Mouse (Mus musculus) hindbrain, embryonic 11.5 days (tissue): Measurements from ENCODE around the gene Ptgs1. TPM values are rescaled to one million over a fixed set of nuclear protein-coding genes. Genes with fewer than 3 reads are reported as not detected.
A peak's percentile ranks its signal among the peaks of the same experiment; 100 is the strongest.

Experiments used
- ATAC-seq: fragments of 200-750 bp; cut with Nextera tagmentation; 2 replicates; pipeline ENCODE4 v1.8.0; 2017; ENCODE audit warnings: mild to moderate bottlenecking, moderate TSS enrichment, moderate library complexity; ENCODE audit not compliant: low FRiP score
- DNase-seq: peaks from one replicate; pipeline ENCODE4 v3.0.0-alpha.2; 2015; ENCODE audit warnings: low spot score
- H3K27ac ChIP-seq: fragments of 300-500 bp; sonication (generic); 2 replicates; pipeline ENCODE4 v1.5.1; 2014; ENCODE audit warnings: mild to moderate bottlenecking, low read depth, low read length
- H3K27me3 ChIP-seq: fragments of 300-500 bp; sonication (generic); 2 replicates; pipeline ENCODE4 v1.6.1; 2014; ENCODE audit warnings: mild to moderate bottlenecking, low read length, moderate library complexity, mixed read lengths; ENCODE audit not compliant: control insufficient read depth, insufficient read depth
- H3K36me3 ChIP-seq: fragments of 300-500 bp; sonication (generic); 2 replicates; pipeline ENCODE4 v1.6.1; 2014; ENCODE audit warnings: mild to moderate bottlenecking, low read length, moderate library complexity, mixed read lengths; ENCODE audit not compliant: control insufficient read depth, insufficient read depth
- H3K4me1 ChIP-seq: fragments of 300-500 bp; sonication (generic); replicated peaks from 2 replicates; pipeline ENCODE4 v1.6.1; 2014; ENCODE audit warnings: low read length, mixed read lengths; ENCODE audit not compliant: control insufficient read depth, insufficient read depth
- H3K4me2 ChIP-seq: fragments of 300-500 bp; sonication (generic); replicated peaks from 2 replicates; pipeline ENCODE4 v1.6.1; 2014; ENCODE audit warnings: mild to moderate bottlenecking, low read depth, low read length
- H3K4me3 ChIP-seq: fragments of 300-500 bp; sonication (generic); 2 replicates; pipeline ENCODE4 v1.5.1; 2014; ENCODE audit warnings: low read depth, low read length
- H3K9ac ChIP-seq: fragments of 300-500 bp; sonication (generic); 2 replicates; pipeline ENCODE4 v1.6.1; 2014; ENCODE audit warnings: low read depth, low read length
- H3K9me3 ChIP-seq: fragments of 300-500 bp; sonication (generic); 2 replicates; pipeline ENCODE4 v1.6.1; 2016; ENCODE audit warnings: low read length; ENCODE audit not compliant: control insufficient read depth
- WGBS: fragments of 180-500 bp; shearing (Covaris S2); extraction: QIAGEN DNeasy Blood & Tissue Kit; methylation state at CpG from one replicate; pipeline ENCODE4 v1.1.7; 2014; 5-methylcytosine and 5-hydroxymethylcytosine counted together
- polyA plus RNA-seq: library from polyadenylated mRNA; unstranded; fragments of >200 nt; fragmentation: Nextera tagmentation; extraction: Ambion mirVana; gene quantifications from 2 replicates; pipeline ENCODE4 v1.2.1, GENCODE M21; 2014

Ptgs1 gene
- polyA plus RNA-seq, 1 experiment from 2014 or later, result 4.2 TPM

DNA sequence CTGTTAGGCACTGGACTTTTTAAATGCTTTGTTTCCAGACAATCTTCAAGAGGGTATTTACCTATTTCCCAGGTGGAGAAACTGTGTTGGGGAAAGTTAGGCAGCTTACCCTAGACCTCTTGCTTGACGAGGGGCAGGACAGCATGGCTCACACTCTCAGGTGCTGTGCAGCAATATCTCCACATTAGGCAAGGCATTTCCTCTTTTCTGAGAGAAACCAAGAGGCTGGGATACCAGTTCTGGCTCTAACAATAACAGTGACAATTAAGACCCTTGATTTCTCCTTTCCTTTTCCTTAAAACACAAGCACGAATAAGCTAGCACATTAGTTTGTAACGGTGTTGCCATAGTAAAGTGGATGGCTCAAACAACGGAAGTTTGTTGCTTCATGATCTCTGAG lies 40.9 kb downstream of the Ptgs1 start:
- H3K27ac ChIP-seq, result no peak overlapping the region
- no peaks in the 10 kb centered on the region for H3K36me3 ChIP-seq
- H3K9ac ChIP-seq, result no peak overlapping the region
- WGBS, result 88% methylated on average over 4 of the region's 4 CpGs
- no peaks in the 10 kb centered on the region for H3K4me1 ChIP-seq
- no peak overlapping the region for H3K4me3 ChIP-seq
- H3K9me3 ChIP-seq, result no peaks in the 10 kb centered on the region
- no peak for DNase-seq
- no peak overlapping the region for H3K4me2 ChIP-seq
- H3K27me3 ChIP-seq, result no peaks in the 10 kb centered on the region
- no peak for ATAC-seq

DNA sequence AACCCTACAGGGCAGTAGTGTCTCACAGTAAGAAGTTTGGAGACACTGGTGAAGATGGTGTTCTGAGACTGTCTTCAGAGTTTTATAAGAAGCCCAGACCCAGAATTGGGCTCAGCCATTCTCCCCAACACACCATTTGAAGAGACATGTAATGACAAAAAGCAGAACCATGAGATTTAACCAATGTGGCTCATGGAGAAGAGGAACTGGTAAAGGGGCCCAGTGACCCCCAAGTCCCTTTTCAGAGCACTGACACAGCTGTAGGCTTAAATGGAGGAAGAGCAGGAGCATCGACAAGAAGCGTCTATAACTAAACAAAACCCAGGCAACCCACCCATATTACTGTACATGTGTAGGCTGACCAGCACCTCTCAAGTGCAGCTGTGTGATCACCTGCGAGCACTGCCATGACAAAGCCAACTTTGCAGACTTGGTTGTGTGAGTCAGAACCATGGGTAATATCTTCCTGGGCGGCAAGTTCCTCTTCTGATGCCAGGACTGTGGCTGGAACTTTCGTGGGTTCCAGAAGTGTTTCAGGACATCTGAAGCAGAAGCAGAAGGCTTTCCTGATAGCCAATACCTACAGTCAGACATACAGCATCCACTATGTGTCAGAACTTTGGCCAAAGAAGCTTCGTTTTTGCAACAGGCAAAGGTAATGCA lies 42.2 kb downstream of the Ptgs1 start:
- no peak overlapping the region for H3K4me3 ChIP-seq
- H3K36me3 ChIP-seq, result no peaks in the 10 kb centered on the region
- no peaks in the 10 kb centered on the region for H3K27me3 ChIP-seq
- 90% methylated on average over 6 of the region's 6 CpGs for WGBS
- no peak for ATAC-seq
- H3K9ac ChIP-seq, result no peak overlapping the region
- no peak overlapping the region for H3K27ac ChIP-seq
- no peaks in the 10 kb centered on the region for H3K9me3 ChIP-seq
- no peak for DNase-seq
- no peaks in the 10 kb centered on the region for H3K4me1 ChIP-seq
- no peak overlapping the region for H3K4me2 ChIP-seq

DNA sequence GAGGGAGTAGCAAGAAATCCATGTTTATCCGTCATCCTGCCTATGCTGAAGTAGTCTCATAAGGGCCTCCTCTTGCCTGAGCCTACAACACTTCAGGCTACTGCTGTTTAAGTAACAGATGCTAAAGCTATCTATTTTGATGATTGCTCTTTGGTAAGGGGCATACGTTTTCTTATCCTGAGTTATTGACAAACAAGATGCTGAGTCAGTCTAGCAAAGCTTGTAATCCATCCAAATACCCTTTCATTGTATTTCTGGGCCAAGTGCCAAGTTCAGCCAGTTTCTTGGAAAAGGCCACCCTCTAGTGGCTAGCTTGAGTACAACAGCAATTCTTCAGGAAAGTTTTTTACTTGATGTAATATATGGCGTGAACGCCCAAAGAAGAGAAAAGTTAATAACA lies 46.2 kb downstream of the Ptgs1 start:
- H3K27me3 ChIP-seq, result no peaks in the 10 kb centered on the region
- no peaks in the 10 kb centered on the region for H3K36me3 ChIP-seq
- no peak overlapping the region for H3K4me2 ChIP-seq
- H3K4me1 ChIP-seq, result no peaks in the 10 kb centered on the region
- 45% methylated on average over 4 of the region's 4 CpGs for WGBS
- no peak overlapping the region for H3K4me3 ChIP-seq
- no peak overlapping the region for H3K9ac ChIP-seq
- ATAC-seq (peak; percentile 45; the same call in 1 of the 2 replicates), DNase-seq (peak; percentile 81)
- no peak overlapping the region for H3K27ac ChIP-seq
- no peaks in the 10 kb centered on the region for H3K9me3 ChIP-seq

DNA sequence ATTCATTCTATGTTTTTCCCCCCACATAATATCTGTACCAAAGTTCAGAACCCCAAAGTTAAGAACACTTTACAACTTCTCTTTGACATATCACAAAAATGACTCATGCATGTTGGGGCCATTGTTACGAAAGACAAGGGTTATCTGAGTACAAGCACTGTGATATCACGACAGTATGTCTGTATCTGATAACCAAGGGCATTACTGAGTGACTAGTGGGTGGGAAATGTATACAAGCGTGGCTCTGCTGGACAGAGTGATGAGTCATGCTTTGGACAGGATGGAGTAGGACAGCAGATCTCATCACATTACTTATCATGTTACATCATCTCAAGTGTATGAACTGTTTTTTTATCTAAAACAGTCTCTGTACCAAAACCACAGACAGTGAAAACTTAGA lies 48.5 kb downstream of the Ptgs1 start:
- Histone ChIP-seq H3K4me2 (no peak overlapping the region), H3K4me1 (no peaks in the 10 kb centered on the region), H3K27ac (no peak overlapping the region), H3K27me3 (no peaks in the 10 kb centered on the region), H3K9ac (no peak overlapping the region), H3K36me3 (no peaks in the 10 kb centered on the region), H3K4me3 (no peak overlapping the region), H3K9me3 (no peaks in the 10 kb centered on the region)
- ATAC-seq (no peak), DNase-seq (no peak)
- 67% methylated on average over 3 of the region's 3 CpGs for WGBS

DNA sequence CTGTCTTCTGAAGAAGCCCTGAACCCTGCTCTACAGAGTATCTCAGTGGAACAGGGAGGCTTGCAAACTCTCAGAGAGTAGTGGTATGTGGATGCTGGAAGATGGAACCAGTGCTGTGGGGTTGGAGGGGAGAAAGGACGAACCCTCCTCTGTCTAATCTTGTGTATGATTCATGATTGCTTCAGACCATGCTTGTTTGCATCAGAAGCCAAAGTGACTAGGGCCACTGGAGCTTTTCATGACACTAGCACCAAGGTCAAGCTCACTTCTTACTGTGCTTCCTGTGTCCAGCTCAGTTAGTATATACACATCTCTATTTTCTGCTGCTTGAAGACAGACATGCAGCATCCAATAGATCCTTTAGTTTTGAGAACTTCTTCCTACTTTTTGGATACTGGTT lies 50.9 kb downstream of the Ptgs1 start:
- Histone ChIP-seq H3K4me1 (no peaks in the 10 kb centered on the region), H3K9me3 (no peaks in the 10 kb centered on the region), H3K27me3 (no peaks in the 10 kb centered on the region), H3K4me2 (no peak overlapping the region), H3K27ac (no peak overlapping the region), H3K4me3 (no peak overlapping the region), H3K36me3 (no peaks in the 10 kb centered on the region), H3K9ac (no peak overlapping the region)
- 78% methylated on average over 1 of the region's 1 CpGs for WGBS
- ATAC-seq, result no peak
- no peak for DNase-seq

DNA sequence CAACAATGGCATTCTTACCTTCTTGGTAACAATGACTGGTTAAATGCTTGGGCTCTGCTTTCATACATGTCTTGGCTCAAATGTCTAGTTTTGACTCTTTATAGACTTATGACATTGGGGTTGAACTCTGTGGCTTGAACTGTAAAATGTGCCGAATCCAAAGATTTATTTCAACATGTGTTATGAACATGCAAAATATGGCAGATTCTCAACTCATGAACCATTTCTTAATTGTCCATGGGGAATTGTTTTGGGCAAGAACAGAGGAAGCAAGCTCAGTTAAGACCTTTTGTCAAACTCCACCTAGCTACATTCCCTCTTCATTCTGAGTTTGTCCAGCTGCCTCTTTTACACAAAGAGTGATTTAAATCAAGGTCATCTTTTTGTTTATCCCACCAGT lies 52.1 kb downstream of the Ptgs1 start:
- Histone ChIP-seq H3K4me2 (no peak overlapping the region), H3K9ac (no peak overlapping the region), H3K4me3 (no peak overlapping the region), H3K27me3 (no peaks in the 10 kb centered on the region), H3K27ac (no peak overlapping the region), H3K4me1 (no peaks in the 10 kb centered on the region), H3K9me3 (no peaks in the 10 kb centered on the region), H3K36me3 (no peaks in the 10 kb centered on the region)
- whole genome bisulfite sequencing, result 86% methylated on average over 1 of the region's 1 CpGs
- DNase-seq, result no peak
- no peak for ATAC-seq

Other genes with a start within 250 kb of the Ptgs1 start
- 196 and 198 TPM in 2 replicates for gene Ndufa8, start 181.0 kb upstream of the Ptgs1 start, polyA plus RNA-seq
- gene Morn5, start 181.0 kb upstream of the Ptgs1 start, polyA plus RNA-seq, result 3.6 and 4.0 TPM in 2 replicates
- 0.93 and 1.3 TPM in 2 replicates for gene Lhx6, start 125.0 kb upstream of the Ptgs1 start, polyA plus RNA-seq
- 29.7 and 35.9 TPM in 2 replicates for gene Mrrf, start 94.0 kb upstream of the Ptgs1 start, polyA plus RNA-seq
- gene Rbm18, start 93.7 kb upstream of the Ptgs1 start, polyA plus RNA-seq, result 121 and 131 TPM in 2 replicates
- gene Olfr338, start 143.1 kb downstream of the Ptgs1 start, polyA plus RNA-seq, result not detected in 2 replicates
- gene Olfr339, start 188.5 kb downstream of the Ptgs1 start, polyA plus RNA-seq, result not detected in 2 replicates
- not detected in 2 replicates for gene Olfr340, start 222.2 kb downstream of the Ptgs1 start, polyA plus RNA-seq